Mouse (Mus musculus): ENCODE measurements around the gene Gm17334.

DNA sequence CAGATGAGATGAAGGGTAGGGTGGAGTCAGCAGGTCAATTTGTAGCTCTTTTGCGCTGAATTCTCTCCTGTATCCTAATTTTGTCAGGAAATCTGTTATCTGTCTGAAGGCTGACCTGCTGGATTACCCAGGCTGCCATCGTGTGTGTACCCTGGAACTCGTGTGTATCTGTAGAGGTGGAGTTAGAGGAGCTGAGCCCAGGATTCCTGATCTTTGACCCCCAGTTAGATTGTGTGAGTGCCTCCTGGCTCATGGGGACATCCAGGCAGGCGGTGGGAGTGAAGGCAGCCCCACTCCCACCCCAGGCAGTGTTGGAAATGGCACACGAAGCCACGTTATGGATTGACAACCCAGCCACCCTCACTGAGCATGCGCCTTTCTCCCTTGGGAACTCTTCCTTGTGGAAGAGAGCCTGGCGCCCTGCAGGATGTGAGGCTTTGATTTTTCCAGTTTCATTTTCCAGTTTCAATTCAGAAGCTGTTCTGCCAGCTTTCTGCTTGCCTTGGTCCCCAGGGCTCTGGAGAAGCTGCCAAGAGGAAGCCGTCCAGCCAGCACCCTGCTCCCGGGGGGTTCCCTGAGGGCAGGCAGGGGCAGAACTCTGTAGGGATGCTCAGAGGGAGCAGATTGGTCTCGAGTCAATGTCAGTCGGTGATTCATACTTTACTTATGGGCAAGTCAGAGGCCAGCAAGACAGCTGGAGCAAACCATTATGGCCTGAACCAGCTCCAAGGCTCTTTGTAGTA is 23.6 kb upstream of the Gm17334 start:
- TF ChIP-seq POLR2A (IDR thresholded peaks at IDR 0.05; ENCODE audit: low read depth, low read length), result no peak
- no peak for TF ChIP-seq CTCF (IDR thresholded peaks at IDR 0.05; ENCODE audit: borderline replicate concordance, insufficient read depth, low read length)
